Mouse (Mus musculus): Measurements from ENCODE around the gene Gpd1l. TPM values are rescaled to one million over a fixed set of nuclear protein-coding genes. Genes with fewer than 3 reads are reported as not detected.

Gpd1l gene
- total and polyA plus RNA-seq, 2 experiments from 2014 or later: 14.2 to 30.8 TPM

DNA sequence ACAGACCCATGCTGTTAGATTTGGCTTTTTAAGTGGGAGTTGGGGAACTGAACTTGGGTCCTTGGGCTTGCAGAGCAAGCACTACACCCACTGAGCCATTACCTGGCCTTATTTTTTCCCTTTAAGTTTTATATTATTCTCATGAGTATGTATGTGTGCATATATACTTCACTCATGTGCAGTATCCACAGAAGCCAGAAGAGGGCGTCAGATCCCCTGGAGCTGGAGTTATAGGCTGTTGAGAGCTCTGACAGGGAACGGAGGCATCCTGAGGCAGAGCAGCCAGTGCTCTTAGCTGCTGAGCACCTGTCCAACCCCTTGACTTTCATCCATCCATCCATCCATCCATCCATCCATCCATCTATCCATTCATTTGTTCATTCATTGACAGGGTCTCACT, 2.9 kb upstream of the Gpd1l start:
- H3K4me3 ChIP-seq (ENCODE audit: low read depth, low read length): no peak overlapping the region
- H3K4me1 ChIP-seq (ENCODE audit: control insufficient read depth, insufficient read depth): peaks cover 9% of the 10 kb centered on the region; the same call in 1 of the 2 replicates
- H3K36me3 ChIP-seq (replicated peaks; ENCODE audit: control insufficient read depth, insufficient read depth, low read length): no peaks in the 10 kb centered on the region
- TF ChIP-seq CTCF (IDR thresholded peaks at IDR 0.05; ENCODE audit: low read depth): no peak
- TF ChIP-seq EP300 (IDR thresholded peaks at IDR 0.05; ENCODE audit: low read depth): no peak
- WGBS: 65% methylated on average over 2 of the region's 2 CpGs
- no peak for DNase-seq (ENCODE audit: low spot score)
- no peaks in the 10 kb centered on the region for H3K9me3 ChIP-seq (replicated peaks; ENCODE audit: control insufficient read depth, low read length)
- ATAC-seq (ENCODE audit: insufficient read depth, low read depth): no peak
- no peak overlapping the region for H3K9ac ChIP-seq (replicated peaks; ENCODE audit: low read depth, low read length)
- no peaks in the 10 kb centered on the region for H3K27me3 ChIP-seq (ENCODE audit: control insufficient read depth, insufficient read depth, low read length)
- H3K4me2 ChIP-seq (ENCODE audit: low read depth, low read length): no peak overlapping the region
- H3K27ac ChIP-seq (ENCODE audit: low read depth): no peak overlapping the region

DNA sequence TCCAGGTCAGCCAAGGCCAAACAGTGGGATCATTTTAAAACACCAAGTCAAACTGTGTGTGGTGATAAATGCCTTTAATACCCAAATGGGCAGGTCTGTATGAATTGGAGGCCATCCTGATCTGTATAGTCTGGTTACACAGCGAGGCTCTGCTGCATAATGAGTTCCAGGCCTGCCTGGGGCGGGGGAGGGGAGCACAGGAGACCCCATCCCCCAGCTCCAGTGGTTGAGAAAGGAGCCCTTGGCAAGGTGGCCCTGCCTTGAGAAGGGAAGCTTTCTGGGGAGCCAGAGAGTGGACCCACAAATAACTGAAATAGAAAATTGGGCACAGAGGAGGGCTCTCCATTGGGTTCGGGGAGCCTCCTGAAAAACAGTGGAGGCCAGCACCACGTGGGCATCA, 1.5 kb upstream of the Gpd1l start:
- no peak overlapping the region for H3K4me2 ChIP-seq (ENCODE audit: low read depth, low read length)
- H3K9me3 ChIP-seq (replicated peaks; ENCODE audit: control insufficient read depth, low read length): no peaks in the 10 kb centered on the region
- no peak for TF ChIP-seq CTCF (IDR thresholded peaks at IDR 0.05; ENCODE audit: low read depth)
- no peak for TF ChIP-seq EP300 (IDR thresholded peaks at IDR 0.05; ENCODE audit: low read depth)
- 86% methylated on average over 4 of the region's 4 CpGs for WGBS
- no peak overlapping the region for H3K27ac ChIP-seq (ENCODE audit: low read depth)
- no peak overlapping the region for H3K9ac ChIP-seq (replicated peaks; ENCODE audit: low read depth, low read length)
- H3K4me3 ChIP-seq (ENCODE audit: low read depth, low read length): no peak overlapping the region
- no peak for ATAC-seq (ENCODE audit: insufficient read depth, low read depth)
- no peaks in the 10 kb centered on the region for H3K36me3 ChIP-seq (replicated peaks; ENCODE audit: control insufficient read depth, insufficient read depth, low read length)
- no peaks in the 10 kb centered on the region for H3K27me3 ChIP-seq (ENCODE audit: control insufficient read depth, insufficient read depth, low read length)
- peaks cover 13% of the 10 kb centered on the region for H3K4me1 ChIP-seq (ENCODE audit: control insufficient read depth, insufficient read depth)
- DNase-seq (ENCODE audit: low spot score): no peak

DNA sequence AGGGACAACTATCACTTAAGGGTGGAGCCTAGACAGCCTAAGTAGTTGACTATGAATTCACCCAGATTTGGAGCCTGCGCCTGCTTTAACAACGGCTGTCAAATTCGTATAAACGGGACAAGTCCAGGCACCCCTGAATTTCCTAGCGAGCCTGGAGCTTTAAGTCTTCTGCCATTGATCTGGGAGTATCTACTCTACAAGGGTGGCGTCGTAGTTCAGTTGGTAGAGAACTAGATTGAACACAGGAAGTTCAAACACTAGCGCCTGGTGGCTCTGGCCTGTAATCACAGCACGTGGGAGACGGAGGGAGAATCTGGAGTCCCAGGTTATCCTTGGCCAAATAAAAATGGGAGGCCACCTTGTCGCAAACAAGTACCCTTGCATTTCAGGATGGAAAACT, 444 bp upstream of the Gpd1l start:
- no peaks in the 10 kb centered on the region for H3K36me3 ChIP-seq (replicated peaks; ENCODE audit: control insufficient read depth, insufficient read depth, low read length)

DNA sequence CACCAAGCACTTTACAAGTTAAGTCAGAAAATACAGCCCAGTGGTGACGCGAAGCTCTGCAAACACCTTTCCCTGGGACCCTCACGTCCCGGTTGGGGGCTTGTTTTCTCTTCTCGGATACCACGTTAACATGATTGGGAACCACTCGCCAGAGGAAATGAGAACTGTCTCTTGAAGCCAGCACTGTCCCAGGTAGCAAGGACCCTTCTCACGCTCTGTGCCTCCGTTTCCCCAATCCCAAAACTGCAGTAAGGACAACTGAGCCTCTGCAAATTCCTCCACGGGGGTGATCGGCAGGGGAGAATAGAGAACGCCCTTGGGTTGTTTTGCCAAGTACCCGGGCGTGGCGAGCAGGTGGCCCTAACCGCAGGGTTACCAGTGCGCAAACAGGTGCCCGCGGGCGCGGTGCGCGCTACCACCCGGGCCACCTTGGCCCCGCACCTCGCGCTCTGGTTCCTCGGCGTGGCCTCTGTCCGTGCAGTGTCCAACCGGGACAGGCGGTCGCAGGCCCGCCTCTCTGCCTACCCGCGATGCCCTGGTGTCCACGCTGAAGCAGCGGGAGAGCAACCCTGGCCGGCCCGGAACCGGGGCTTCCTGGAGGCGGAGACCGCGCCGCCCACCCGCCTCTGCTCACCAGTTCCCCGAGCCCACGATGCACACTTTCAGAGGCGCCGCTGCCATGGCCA, 607 bp downstream of the Gpd1l start:
- WGBS: under 1% methylated on average over 50 of the region's 50 CpGs
- DNase-seq (ENCODE audit: low spot score): peak; percentile 12

More for the DNA sequence above, 444 bp upstream of the Gpd1l start:
- Histone ChIP-seq H3K4me2 (ENCODE audit: low read depth, low read length) (peak overlapping the region; percentile 76), H3K4me1 (ENCODE audit: control insufficient read depth, insufficient read depth) (peaks cover 13% of the 10 kb centered on the region), H3K27me3 (ENCODE audit: control insufficient read depth, insufficient read depth, low read length) (no peaks in the 10 kb centered on the region), H3K27ac (ENCODE audit: low read depth) (0 out of 2 replicates have a peak overlapping the region, but pooled peaks have one; percentile 91), H3K9me3 (replicated peaks; ENCODE audit: control insufficient read depth, low read length) (no peaks in the 10 kb centered on the region), H3K9ac (replicated peaks; ENCODE audit: low read depth, low read length) (no peak overlapping the region), H3K4me3 (ENCODE audit: low read depth, low read length) (peak overlapping the region; percentile 86)
- ATAC-seq (ENCODE audit: insufficient read depth, low read depth) (no peak), DNase-seq (ENCODE audit: low spot score) (no peak)
- TF ChIP-seq EP300 (IDR thresholded peaks at IDR 0.05; ENCODE audit: low read depth): no peak
- TF ChIP-seq CTCF (IDR thresholded peaks at IDR 0.05; ENCODE audit: low read depth): no peak
- WGBS: 63% methylated on average over 11 of the region's 11 CpGs

DNA sequence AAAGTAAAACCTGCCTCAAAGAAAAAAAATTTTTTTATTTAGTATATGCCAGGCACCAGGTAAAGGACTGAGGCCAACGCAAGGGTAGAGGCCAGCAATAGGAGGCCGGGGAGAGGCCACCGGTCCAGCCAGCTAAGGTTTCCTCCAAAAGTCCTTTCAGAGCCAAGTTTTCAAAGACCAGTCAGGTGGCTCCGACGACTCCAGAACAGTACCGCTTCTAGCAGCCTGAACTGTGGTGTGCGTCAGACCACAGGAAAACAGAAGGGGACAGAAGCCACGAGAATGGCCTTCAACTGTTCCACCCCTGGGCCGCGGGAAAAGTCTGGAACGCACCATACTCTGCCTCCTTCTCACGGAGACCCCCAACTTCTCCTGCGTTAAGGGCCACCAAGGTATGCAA, 1.2 kb downstream of the Gpd1l start:
- peaks cover 13% of the 10 kb centered on the region for H3K4me1 ChIP-seq (ENCODE audit: control insufficient read depth, insufficient read depth)
- no peak overlapping the region for H3K27ac ChIP-seq (ENCODE audit: low read depth)
- TF ChIP-seq CTCF (IDR thresholded peaks at IDR 0.05; ENCODE audit: low read depth) (no peak), EP300 (IDR thresholded peaks at IDR 0.05; ENCODE audit: low read depth) (no peak)
- H3K4me3 ChIP-seq (ENCODE audit: low read depth, low read length): peak overlapping the region; percentile 86
- no peaks in the 10 kb centered on the region for H3K36me3 ChIP-seq (replicated peaks; ENCODE audit: control insufficient read depth, insufficient read depth, low read length)
- WGBS: 19% methylated on average over 13 of the region's 13 CpGs
- no peaks in the 10 kb centered on the region for H3K9me3 ChIP-seq (replicated peaks; ENCODE audit: control insufficient read depth, low read length)
- H3K9ac ChIP-seq (replicated peaks; ENCODE audit: low read depth, low read length): peak overlapping the region; percentile 80
- H3K27me3 ChIP-seq (ENCODE audit: control insufficient read depth, insufficient read depth, low read length): no peaks in the 10 kb centered on the region
- H3K4me2 ChIP-seq (ENCODE audit: low read depth, low read length): peak overlapping the region; percentile 76
- ATAC-seq (ENCODE audit: insufficient read depth, low read depth) (no peak), DNase-seq (ENCODE audit: low spot score) (peak; percentile 7)

More for the DNA sequence above, 607 bp downstream of the Gpd1l start:
- H3K27ac ChIP-seq (ENCODE audit: low read depth): peak overlapping the region; percentile 91
- ATAC-seq (ENCODE audit: insufficient read depth, low read depth): peak; percentile 35
- peaks cover 13% of the 10 kb centered on the region for H3K4me1 ChIP-seq (ENCODE audit: control insufficient read depth, insufficient read depth)
- H3K36me3 ChIP-seq (replicated peaks; ENCODE audit: control insufficient read depth, insufficient read depth, low read length): no peaks in the 10 kb centered on the region
- TF ChIP-seq EP300 (IDR thresholded peaks at IDR 0.05; ENCODE audit: low read depth) (no peak), CTCF (IDR thresholded peaks at IDR 0.05; ENCODE audit: low read depth) (no peak)
- peak overlapping the region; percentile 86 for H3K4me3 ChIP-seq (ENCODE audit: low read depth, low read length)
- peak overlapping the region; percentile 76 for H3K4me2 ChIP-seq (ENCODE audit: low read depth, low read length)
- no peaks in the 10 kb centered on the region for H3K27me3 ChIP-seq (ENCODE audit: control insufficient read depth, insufficient read depth, low read length)
- H3K9ac ChIP-seq (replicated peaks; ENCODE audit: low read depth, low read length): peak overlapping the region; percentile 80
- no peaks in the 10 kb centered on the region for H3K9me3 ChIP-seq (replicated peaks; ENCODE audit: control insufficient read depth, low read length)
